Mouse (Mus musculus): ENCODE measurements at regions not wholly inside any gene's neighbourhood (a gene's known extent, or its start where the extent isn't known, plus 50 kb on each side); places are given as distances from the start of the nearest gene placed in this dataset.

- DNase-seq: no peak
Measured at GRCm38 (mm10) chr5:119518506-119519252, 151.8 kb upstream of the Tbx3 start.

DNA sequence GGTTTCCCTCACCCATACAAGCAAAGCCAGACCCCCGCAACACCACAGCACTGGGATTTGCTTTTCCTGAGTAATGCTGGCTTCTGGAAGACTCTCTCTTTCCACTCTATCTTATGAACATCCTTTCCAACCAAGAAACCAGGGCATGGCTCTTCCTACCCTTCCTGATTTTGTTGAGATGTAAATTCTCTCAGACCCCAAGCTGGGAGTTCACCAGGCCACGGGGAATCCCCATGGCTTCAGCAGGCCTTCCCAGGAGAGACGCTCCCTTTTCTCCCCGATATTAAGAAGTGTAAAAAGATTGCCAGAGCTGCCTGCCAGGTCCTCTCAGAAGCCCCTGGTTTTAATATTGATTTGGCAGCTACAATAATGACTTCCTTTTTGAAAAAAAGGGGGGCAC lies 146.3 kb upstream of the Tbx3 start:
- DNase-seq: no peak

- peak; percentile 48 for DNase-seq
Measured at GRCm38 (mm10) chr5:119525960-119526359, 144.5 kb upstream of the Tbx3 start.

GRCm38 (mm10) chr5:119530009-119530408 lies 140.5 kb upstream of the Tbx3 start:
- no peak for DNase-seq

DNA sequence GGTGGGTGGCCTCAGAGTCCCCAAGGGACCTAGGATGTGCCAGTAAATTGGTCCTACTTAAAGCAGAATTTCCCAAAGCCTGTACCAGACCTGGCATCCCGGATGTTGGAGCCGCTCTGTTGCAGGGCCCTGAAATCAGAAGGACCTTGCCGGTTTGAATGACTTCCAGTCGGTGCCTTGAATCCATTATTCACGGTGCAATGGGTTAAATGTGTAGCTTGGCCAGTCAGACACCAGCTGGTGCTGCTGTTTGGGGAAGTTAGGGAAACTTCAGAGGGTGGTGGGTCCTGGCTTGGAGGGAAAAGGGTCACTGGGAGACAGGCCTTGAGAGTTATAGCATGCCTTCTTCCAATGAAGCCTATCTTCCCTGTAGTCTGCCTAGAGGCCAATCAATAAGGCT lies 135.5 kb upstream of the Tbx3 start:
- DNase-seq: no peak

- peak; percentile 70 for DNase-seq
Measured at GRCm38 (mm10) chr5:119542836-119543235, 127.6 kb upstream of the Tbx3 start.

DNA sequence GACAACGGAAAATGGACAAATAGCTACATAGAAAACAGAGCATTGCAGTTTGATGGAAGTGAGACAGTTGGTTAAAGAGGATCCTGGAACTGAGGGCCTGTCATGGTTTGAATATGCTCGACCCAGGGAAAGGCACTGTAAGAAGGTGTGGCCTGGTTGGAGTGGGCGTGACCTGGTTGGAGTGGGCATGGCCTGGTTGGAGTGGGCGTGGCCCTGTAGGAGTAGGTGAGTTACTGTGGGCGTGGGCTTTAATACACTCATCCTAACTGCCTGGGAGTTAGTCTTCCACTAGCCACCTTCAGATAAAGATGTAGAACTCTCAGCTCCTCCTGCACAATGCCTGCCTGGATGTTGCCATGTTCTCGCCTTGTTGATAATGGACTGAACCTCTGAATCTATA lies 126.8 kb upstream of the Tbx3 start:
- DNase-seq: no peak

DNA sequence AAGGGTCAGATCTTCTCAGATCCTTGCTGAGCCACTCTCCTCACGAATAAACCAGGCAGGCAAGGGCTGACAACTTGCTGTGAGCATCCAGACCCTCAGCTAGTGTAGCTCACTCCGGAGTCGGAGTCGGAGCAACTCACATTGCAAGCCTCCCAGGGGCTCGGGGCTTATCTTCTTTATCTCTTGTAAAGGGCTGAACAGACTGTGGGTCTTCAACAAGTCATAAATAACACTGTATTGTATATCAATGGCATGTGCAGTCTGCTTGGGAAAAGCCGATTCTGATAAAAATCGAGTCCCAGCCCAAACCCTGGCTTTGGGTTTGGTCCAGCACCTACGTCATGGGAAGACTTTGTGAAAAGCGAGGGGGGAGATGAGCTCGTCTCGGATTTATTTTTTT lies 125.8 kb upstream of the Tbx3 start:
- no peak for DNase-seq

- no peak for DNase-seq
Measured at GRCm38 (mm10) chr5:119547070-119547469, 123.4 kb upstream of the Tbx3 start.

DNA sequence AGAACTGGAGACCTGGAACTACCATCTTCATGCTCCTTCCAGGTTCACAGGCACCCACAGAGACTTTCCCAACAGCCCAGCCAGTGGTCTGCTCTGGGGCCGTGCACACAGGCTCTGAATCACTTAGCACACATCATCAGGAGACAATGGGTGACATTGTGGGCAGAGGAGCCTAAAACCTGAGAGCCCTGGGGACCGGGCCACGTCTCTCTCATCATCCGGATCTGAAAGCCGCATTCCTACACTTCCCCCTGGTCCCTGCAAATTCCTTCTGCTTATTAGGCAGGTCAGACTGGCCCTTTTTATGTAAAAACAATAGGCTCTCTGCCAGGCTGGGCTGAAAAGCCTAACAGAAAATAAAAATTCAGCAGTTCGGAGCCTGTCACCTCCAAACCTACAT lies 119.6 kb upstream of the Tbx3 start:
- DNase-seq: no peak

GRCm38 (mm10) chr5:119553469-119553868 lies 117.0 kb upstream of the Tbx3 start:
- DNase-seq: peak; percentile 30

DNA sequence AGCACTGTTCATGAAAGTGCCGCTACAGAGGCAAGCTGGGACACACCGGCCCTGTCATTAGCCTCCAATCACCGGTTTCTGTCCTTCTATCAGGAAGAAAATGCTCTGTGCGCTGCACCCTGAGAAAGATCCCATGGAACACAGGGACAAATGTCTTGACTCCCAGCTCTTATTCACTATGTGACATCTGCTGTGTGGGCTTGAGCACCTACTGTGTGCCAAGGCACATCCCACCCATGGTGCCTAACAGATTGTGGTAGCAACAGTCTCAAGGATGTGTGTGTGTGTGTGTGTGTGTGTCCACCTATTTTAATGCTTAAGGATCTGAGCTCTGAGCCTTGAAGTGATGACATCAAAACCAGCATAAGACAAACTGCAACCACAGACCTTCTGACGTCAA lies 113.4 kb upstream of the Tbx3 start:
- DNase-seq: no peak

GRCm38 (mm10) chr5:119559696-119560095 lies 110.8 kb upstream of the Tbx3 start:
- no peak for DNase-seq

GRCm38 (mm10) chr5:119560392-119560791 lies 110.1 kb upstream of the Tbx3 start:
- DNase-seq: no peak

DNA sequence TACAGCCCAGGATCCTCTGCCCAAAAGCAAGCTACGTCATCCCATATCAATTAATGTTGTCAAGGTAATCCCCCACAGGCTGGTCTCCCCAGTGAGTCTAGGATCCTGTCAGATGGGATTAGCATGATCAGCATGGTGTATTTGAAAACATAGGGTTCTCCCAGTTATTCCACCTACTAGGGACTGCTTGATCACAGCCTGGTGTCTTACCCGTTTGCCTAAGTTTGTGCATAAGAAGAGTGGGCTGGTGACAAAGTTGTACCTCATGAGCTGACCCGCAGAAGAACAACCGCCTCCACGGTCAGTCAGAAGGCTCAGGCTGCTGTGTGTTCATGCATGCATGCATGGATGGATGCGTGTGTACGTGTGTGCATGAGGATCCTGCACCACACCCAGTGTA lies 108.9 kb upstream of the Tbx3 start:
- DNase-seq: no peak

GRCm38 (mm10) chr5:119563510-119564351 lies 106.7 kb upstream of the Tbx3 start:
- DNase-seq: no peak

- DNase-seq: no peak
Measured at GRCm38 (mm10) chr5:119567639-119568038, 102.8 kb upstream of the Tbx3 start.

DNA sequence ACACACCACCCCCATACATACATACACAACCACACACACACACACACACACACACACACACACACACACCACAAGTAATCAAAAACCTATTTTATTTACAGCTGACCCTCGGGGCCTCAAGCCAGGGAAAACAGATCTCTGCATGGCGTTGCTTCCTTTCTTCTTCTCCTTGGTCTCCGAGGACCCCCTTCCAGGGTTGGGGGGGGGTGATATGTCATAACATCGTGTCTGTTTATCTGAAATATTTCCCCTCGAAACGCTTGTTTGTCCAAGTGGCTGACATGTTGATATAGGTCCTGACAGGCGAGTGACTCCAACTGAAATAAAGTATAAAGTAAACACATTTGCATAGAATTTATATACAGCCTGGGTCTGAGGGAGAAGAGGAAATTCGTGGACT lies 100.4 kb upstream of the Tbx3 start:
- no peak for DNase-seq

DNA sequence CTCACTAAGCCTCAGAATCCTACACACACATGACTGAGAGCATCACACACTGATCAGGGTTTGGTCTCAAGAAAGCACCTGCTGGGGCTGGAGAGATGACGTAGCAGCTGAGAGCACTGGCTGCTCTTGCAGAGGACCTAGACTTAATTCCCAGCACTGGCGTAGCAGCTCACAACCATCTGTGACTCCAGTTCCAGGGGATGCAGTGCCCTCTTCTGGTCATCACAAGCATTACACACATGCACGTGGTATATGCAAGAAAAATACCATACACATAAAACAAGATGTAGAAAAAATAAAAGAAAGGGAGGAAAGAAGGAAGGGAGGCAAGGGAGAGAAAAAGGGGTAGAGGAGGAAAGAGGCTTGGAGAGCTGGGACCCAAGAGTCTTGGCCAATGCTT lies 98.8 kb upstream of the Tbx3 start:
- no peak for DNase-seq

DNA sequence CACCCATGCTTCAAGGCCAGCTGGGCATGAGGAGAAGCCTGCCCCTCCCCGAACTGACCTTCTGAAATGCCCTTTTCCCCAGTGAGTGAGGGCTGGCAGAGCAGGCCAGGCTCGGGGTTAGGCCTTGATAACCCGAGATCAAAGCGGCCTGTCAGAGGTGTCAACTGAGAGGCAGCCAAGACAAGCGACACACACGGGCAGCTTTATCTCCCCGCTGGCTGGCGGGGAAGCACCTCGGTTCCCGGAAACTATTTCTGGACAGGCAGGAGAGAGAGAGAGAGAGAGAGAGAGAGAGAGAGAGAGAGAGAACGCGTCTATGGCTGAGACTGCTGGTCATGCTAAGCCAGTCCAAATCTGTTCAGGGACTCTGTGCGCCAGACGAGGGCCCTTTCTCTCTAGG lies 95.3 kb upstream of the Tbx3 start:
- peak; percentile 88 for DNase-seq

- DNase-seq: no peak
Measured at GRCm38 (mm10) chr5:119579288-119579687, 91.2 kb upstream of the Tbx3 start.

DNA sequence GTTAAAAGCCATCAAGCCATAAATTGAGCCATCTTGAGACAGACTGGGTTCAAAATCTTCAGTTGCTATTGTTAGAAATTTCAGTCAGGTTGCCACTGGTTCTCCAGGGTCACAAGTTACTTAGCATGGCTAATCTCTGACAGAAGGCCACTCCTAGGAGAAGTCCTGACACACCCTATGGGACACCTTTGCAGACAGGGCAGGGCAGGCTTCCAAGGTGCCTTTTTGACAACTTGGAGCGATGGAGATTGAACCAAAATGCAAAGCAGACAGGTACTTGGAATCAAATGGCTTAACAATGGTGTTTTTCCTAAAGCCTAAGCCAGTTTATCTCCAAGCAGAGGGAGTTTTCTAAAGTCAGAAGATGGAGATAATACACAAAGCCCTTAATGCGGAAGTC lies 90.7 kb upstream of the Tbx3 start:
- no peak for DNase-seq

- DNase-seq: no peak
Measured at GRCm38 (mm10) chr5:119580395-119580794, 90.1 kb upstream of the Tbx3 start.

DNA sequence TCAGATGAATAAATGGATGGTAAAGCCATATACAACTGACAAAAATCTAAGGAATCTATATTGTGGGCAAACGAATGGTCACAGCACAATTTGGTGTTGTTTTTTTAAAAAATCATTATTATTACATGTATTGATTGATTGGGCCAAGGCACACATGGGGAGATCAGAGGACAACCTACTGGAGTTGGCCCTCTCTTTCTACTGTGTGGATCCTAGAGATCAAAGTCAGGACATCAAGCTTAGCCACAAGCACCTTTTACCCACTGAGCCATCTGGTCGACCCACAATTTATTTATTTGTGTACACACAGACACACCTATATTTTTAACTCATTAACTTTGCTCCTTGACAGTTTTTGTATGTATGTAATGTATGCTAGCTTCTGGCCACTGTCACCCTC lies 89.7 kb upstream of the Tbx3 start:
- no peak for DNase-seq

All from adrenal gland, postnatal 14 days (tissue).